21 mouse cellular contexts compared by ENCODE assay signal in genomic region chr3:121416171-121417154, GRCm38 (mm10). TPM values are rescaled to one million over a fixed set of nuclear protein-coding genes. Genes with fewer than 3 reads are reported as not detected.
A peak's percentile ranks its signal among the peaks of the same experiment; 100 is the strongest.
DNase-seq lines count a peak whose midpoint lies in the region; ATAC-seq and TF ChIP-seq lines count a peak whose summit lies in the region.
"Had no signal": no experiment of that assay in that cellular context is flagged by ENCODE, and none has a peak within 500 bp of the region (broad histone marks: within the 10 kb centered on the region; RNA-seq: fewer than 3 reads in every experiment).

No protein-coding gene starts in this region.

- H3K27ac ChIP-seq in kidney, adult 2 months (ENCODE audit: insufficient read depth, low read depth, low read length) = peak overlapping the region; percentile 75
- H3K27ac ChIP-seq in liver, embryonic 13.5 days = peak overlapping the region; percentile 32; the same call in 1 of the 2 replicates
- H3K27ac ChIP-seq in liver, embryonic 11.5 days (ENCODE audit: low read depth, low read length) = no peak overlapping the region
- H3K27ac ChIP-seq in small intestine, adult 2 months (ENCODE audit: insufficient read depth, low read depth, low read length) = peak overlapping the region; percentile 23; the same call in 1 of the 2 replicates
- H3K27ac ChIP-seq: hindbrain, embryonic 15.5 days had no signal

- peaks cover 20% of the 10 kb centered on the region for H3K4me1 ChIP-seq in kidney, adult 2 months (ENCODE audit: control insufficient read depth, insufficient read depth, low read length)
- no peaks in the 10 kb centered on the region; the same call in 1 of the 2 replicates for H3K4me1 ChIP-seq in liver, embryonic 13.5 days (replicated peaks)
- H3K4me1 ChIP-seq in liver, embryonic 11.5 days (replicated peaks; ENCODE audit: control insufficient read depth, insufficient read depth, low read length) = no peaks in the 10 kb centered on the region
- H3K4me1 ChIP-seq in small intestine, adult 2 months (ENCODE audit: control insufficient read depth, insufficient read depth, insufficient read length, low read length) = no peaks in the 10 kb centered on the region; the same call in 1 of the 2 replicates
- H3K4me1 ChIP-seq: hindbrain, embryonic 15.5 days had no signal

- no peaks in the 10 kb centered on the region for H3K36me3 ChIP-seq in kidney, adult 2 months (ENCODE audit: control insufficient read depth, insufficient read depth, low read length)
- H3K36me3 ChIP-seq in liver, embryonic 13.5 days = no peaks in the 10 kb centered on the region
- H3K36me3 ChIP-seq in liver, embryonic 11.5 days (ENCODE audit: control insufficient read depth, insufficient read depth, low read length) = no peaks in the 10 kb centered on the region
- H3K36me3 ChIP-seq in small intestine, adult 2 months (ENCODE audit: control insufficient read depth, insufficient read depth, low read length) = no peaks in the 10 kb centered on the region
- H3K36me3 ChIP-seq: embryonic facial prominence, embryonic 13.5 days; forebrain, embryonic 12.5 days; G1E; heart, embryonic 12.5 days; hindbrain, embryonic 15.5 days had no signal

- H3K9me3 ChIP-seq in liver, embryonic 13.5 days (replicated peaks) = no peaks in the 10 kb centered on the region
- no peaks in the 10 kb centered on the region for H3K9me3 ChIP-seq in liver, embryonic 11.5 days (ENCODE audit: control insufficient read depth, low read length)
- H3K9me3 ChIP-seq: embryonic facial prominence, embryonic 13.5 days; forebrain, embryonic 12.5 days; G1E; heart, embryonic 12.5 days; hindbrain, embryonic 15.5 days had no signal

- no peaks in the 10 kb centered on the region for H3K27me3 ChIP-seq in kidney, adult 2 months (replicated peaks; ENCODE audit: control insufficient read depth, insufficient read depth, low read length)
- H3K27me3 ChIP-seq in liver, embryonic 13.5 days = no peaks in the 10 kb centered on the region
- H3K27me3 ChIP-seq in liver, embryonic 11.5 days (replicated peaks; ENCODE audit: control insufficient read depth, insufficient read depth, low read length) = no peaks in the 10 kb centered on the region
- H3K27me3 ChIP-seq in small intestine, adult 2 months (ENCODE audit: control insufficient read depth, insufficient read depth, low read length) = no peaks in the 10 kb centered on the region
- H3K27me3 ChIP-seq: CH12.LX; embryonic facial prominence, embryonic 13.5 days; forebrain, embryonic 12.5 days; heart, embryonic 12.5 days; hindbrain, embryonic 15.5 days had no signal

- no peak overlapping the region for H3K4me2 ChIP-seq in liver, embryonic 13.5 days
- no peak overlapping the region for H3K4me2 ChIP-seq in liver, embryonic 11.5 days
- H3K4me2 ChIP-seq: embryonic facial prominence, embryonic 13.5 days; forebrain, embryonic 12.5 days; heart, embryonic 12.5 days; hindbrain, embryonic 15.5 days had no signal

- no peak for TF ChIP-seq POLR2A in kidney, adult 2 months (IDR thresholded peaks at IDR 0.05; ENCODE audit: low read depth, low read length)
- no peak for TF ChIP-seq POLR2A in small intestine, adult 2 months (IDR thresholded peaks at IDR 0.05; ENCODE audit: low read depth, low read length)

- ATAC-seq in liver, embryonic 13.5 days (ENCODE audit: low read depth) = no peak
- no peak for ATAC-seq in liver, embryonic 11.5 days (replicated peaks; ENCODE audit: low FRiP score)
- ATAC-seq: activated CD4-positive, CD25-positive, alpha-beta regulatory T cell, adult 4 months; forebrain, embryonic 16.5 days had no signal

- H3K4me3 ChIP-seq in kidney, adult 2 months (ENCODE audit: insufficient read depth, low read depth, low read length) = no peak overlapping the region
- no peak overlapping the region for H3K4me3 ChIP-seq in liver, embryonic 13.5 days (replicated peaks)
- no peak overlapping the region for H3K4me3 ChIP-seq in liver, embryonic 11.5 days (ENCODE audit: low read depth, low read length)
- H3K4me3 ChIP-seq in small intestine, adult 2 months (ENCODE audit: low read depth, low read length) = no peak overlapping the region
- H3K4me3 ChIP-seq: embryonic facial prominence, embryonic 13.5 days; forebrain, embryonic 12.5 days; heart, embryonic 12.5 days; hindbrain, embryonic 15.5 days had no signal

- peak; percentile 81 for DNase-seq in kidney, adult 2 months
- no peak for DNase-seq in kidney, adult 18-20 months
- no peak for DNase-seq in liver, embryonic 13.5 days
- DNase-seq in liver, embryonic 11.5 days (ENCODE audit: low spot score) = no peak
- DNase-seq in R1 (ENCODE audit: low read depth, low spot score) = peak; percentile 56
- no peak for DNase-seq in urinary bladder, postnatal 36 days (ENCODE audit: low spot score in 2 of 2)
- DNase-seq: adrenal gland, postnatal 25 days; cerebellum, adult 18-20 months; cerebellum, adult 9-11 months; cerebellum, postnatal 36 days; gastrocnemius, postnatal 14 days; heart, postnatal 36 days had no signal

- no peak overlapping the region for H3K9ac ChIP-seq in liver, embryonic 13.5 days
- no peak overlapping the region for H3K9ac ChIP-seq in liver, embryonic 11.5 days (ENCODE audit: low read depth, low read length)
- H3K9ac ChIP-seq: embryonic facial prominence, embryonic 13.5 days; forebrain, embryonic 12.5 days; heart, embryonic 12.5 days; hindbrain, embryonic 15.5 days had no signal

- 44% methylated on average over 5 of the region's 5 CpGs for WGBS in kidney, adult 2 months
- WGBS in liver, embryonic 13.5 days (ENCODE audit: insufficient replicate concordance) = 51% methylated on average over 5 of the region's 5 CpGs
- 79% methylated on average over 5 of the region's 5 CpGs for WGBS in liver, embryonic 11.5 days
- 27% methylated on average over 5 of the region's 5 CpGs for WGBS in small intestine, adult 2 months

- no peak for TF ChIP-seq CTCF in kidney, adult 2 months (conservative IDR thresholded peaks at IDR 0.05; ENCODE audit: insufficient read depth, insufficient read length, low read depth, low read length)
- no peak for TF ChIP-seq CTCF in small intestine, adult 2 months (IDR thresholded peaks at IDR 0.05; ENCODE audit: extremely low read depth, insufficient read length, insufficient replicate concordance, low read depth, low read length)

RNA-seq across cellular contexts. Expression of gene Cnn3, which starts 9.8 kb away (rescaled TPM):
- polyA plus RNA-seq in kidney, adult 2 months (2012; rRNA removed) = 253 and 268 TPM in 2 replicates
- polyA plus RNA-seq in liver, embryonic 13.5 days (2015; fragmentation: Nextera tagmentation; extraction: Ambion mirVana) = 109 and 120 TPM in 2 replicates
- 294 and 295 TPM in 2 replicates for polyA plus RNA-seq in liver, embryonic 11.5 days (2014; fragmentation: Nextera tagmentation; extraction: Ambion mirVana)
- 52.8 and 67.8 TPM in 2 replicates for polyA plus RNA-seq in small intestine, adult 2 months (2012; rRNA removed)
- polyA plus RNA-seq: G1E had no signal

Comparison
In these comparisons a context has a peak if more than half of its experiments do, and no peak if none do; other contexts are left out.
1. DNase-seq: peak in kidney, adult 2 months (single experiment) and R1 (single experiment); none in kidney, adult 18-20 months (single experiment), liver, embryonic 13.5 days (single experiment), liver, embryonic 11.5 days (single experiment) and urinary bladder, postnatal 36 days (0 of 2).